Mouse (Mus musculus) lung, postnatal 0 days (tissue): ENCODE measurements around the gene Msi2.

Source experiments
- CTCF ChIP-seq: IDR thresholded peaks from 2 replicates; pipeline ENCODE4 v1.5.1; 2016; ENCODE audit warnings: antibody characterized with exemption, mild to moderate bottlenecking
- EP300 ChIP-seq: IDR thresholded peaks from 2 replicates; pipeline ENCODE4 v1.6.1; 2016; ENCODE audit warnings: antibody characterized with exemption, mild to moderate bottlenecking, control low read depth

GRCm38 (mm10) chr11:88467498-88468245 lies 250.6 kb downstream of the Msi2 start:
- TF ChIP-seq CTCF (no peak), EP300 (no peak)
